Mouse (Mus musculus) bone marrow, adult 2 months (tissue): ENCODE measurements around the gene Srp9.

Experiments
- CTCF ChIP-seq: fragments of 200-500 bp; IDR thresholded peaks from 2 replicates; pipeline ENCODE4 v1.5.1; 2011; ENCODE audit warnings: low read length, control low read depth; ENCODE audit not compliant: control insufficient read depth, insufficient read depth
- POLR2A ChIP-seq: fragments of 200-500 bp; IDR thresholded peaks from 2 replicates; pipeline ENCODE4 v1.6.1; 2011; ENCODE audit warnings: low read depth, mild to moderate bottlenecking, control low read depth, low read length, borderline replicate concordance; ENCODE audit not compliant: control insufficient read depth

DNA sequence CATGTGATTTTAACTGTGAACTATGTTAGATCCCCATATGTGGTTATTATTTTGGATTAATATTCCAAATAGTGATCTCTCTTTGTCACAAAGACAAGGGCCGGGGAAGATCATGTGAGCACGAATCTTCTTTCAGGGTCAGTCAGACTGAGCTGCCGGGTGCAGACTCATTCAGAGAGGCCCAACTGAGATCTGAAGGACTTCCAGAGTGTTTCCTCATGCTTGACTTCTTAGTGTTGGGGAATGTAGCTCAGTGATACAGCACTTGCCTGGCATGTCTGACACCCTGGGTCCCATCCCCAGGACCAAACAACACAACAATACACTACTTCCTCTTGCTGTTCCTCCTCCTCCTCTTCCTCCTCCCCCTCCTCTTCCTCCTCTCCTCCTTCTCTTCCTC, 37.2 kb upstream of the Srp9 start:
- TF ChIP-seq CTCF (no peak), POLR2A (no peak)
